Mouse (Mus musculus) embryonic facial prominence, embryonic 14.5 days (tissue): ENCODE results near the gene Prm2. TPM values are rescaled to one million over a fixed set of nuclear protein-coding genes. Genes with fewer than 3 reads are reported as not detected.

Source experiments
- ATAC-seq: fragments of 200-750 bp; cut with Nextera tagmentation; 2 replicates; pipeline ENCODE4 v1.8.0; 2017; ENCODE audit warnings: low read depth, moderate number of reproducible peaks, moderate TSS enrichment
- DNase-seq: peaks from one replicate; pipeline ENCODE4 v3.0.0-alpha.2; 2015; ENCODE audit warnings: low spot score
- H3K27ac ChIP-seq: fragments of 300-500 bp; sonication (generic); replicated peaks from 2 replicates; pipeline ENCODE4 v1.5.1; 2014; ENCODE audit warnings: low read depth, mild to moderate bottlenecking, low read length, moderate library complexity
- H3K27me3 ChIP-seq: fragments of 300-500 bp; sonication (generic); replicated peaks from 2 replicates; pipeline ENCODE4 v1.6.1; 2014; ENCODE audit warnings: low read length; ENCODE audit not compliant: control insufficient read depth, insufficient read depth
- H3K36me3 ChIP-seq: fragments of 300-500 bp; sonication (generic); 2 replicates; pipeline ENCODE4 v1.6.1; 2014; ENCODE audit warnings: low read length, mixed read lengths; ENCODE audit not compliant: control insufficient read depth, insufficient read depth
- H3K4me1 ChIP-seq: fragments of 300-500 bp; sonication (generic); 2 replicates; pipeline ENCODE4 v1.6.1; 2014; ENCODE audit warnings: antibody characterized with exemption, low read length; ENCODE audit not compliant: control insufficient read depth, insufficient read depth
- H3K4me2 ChIP-seq: fragments of 300-500 bp; sonication (generic); 2 replicates; pipeline ENCODE4 v1.6.1; 2014; ENCODE audit warnings: low read depth, mild to moderate bottlenecking, low read length, moderate library complexity, mixed read lengths
- H3K4me3 ChIP-seq: fragments of 300-500 bp; sonication (generic); 2 replicates; pipeline ENCODE4 v1.5.1; 2014; ENCODE audit warnings: low read depth, mild to moderate bottlenecking, low read length
- H3K9ac ChIP-seq: fragments of 300-500 bp; sonication (generic); 2 replicates; pipeline ENCODE4 v1.6.1; 2014; ENCODE audit warnings: low read depth, mild to moderate bottlenecking, low read length, moderate library complexity, mixed read lengths
- H3K9me3 ChIP-seq: fragments of 300-500 bp; sonication (generic); 2 replicates; pipeline ENCODE4 v1.6.1; 2016; ENCODE audit warnings: low read length; ENCODE audit not compliant: control insufficient read depth
- WGBS: fragments of 180-500 bp; shearing (Covaris S2); extraction: QIAGEN DNeasy Blood & Tissue Kit; methylation state at CpG from one replicate; pipeline ENCODE4 v1.1.7; 2014; 5-methylcytosine and 5-hydroxymethylcytosine counted together
- polyA plus RNA-seq: library from polyadenylated mRNA; unstranded; fragments of >200 nt; fragmentation: Nextera tagmentation; extraction: Ambion mirVana; gene quantifications from 2 replicates; pipeline ENCODE4 v1.2.1, GENCODE M21; 2014

Gene Prm2
- polyA plus RNA-seq, 1 experiment from 2014 or later = not detected

- Histone ChIP-seq H3K36me3 (no peaks in the 10 kb centered on the region), H3K9ac (no peak overlapping the region), H3K4me2 (no peak overlapping the region), H3K4me3 (no peak overlapping the region), H3K27ac (no peak overlapping the region), H3K4me1 (peaks cover 11% of the 10 kb centered on the region), H3K9me3 (no peaks in the 10 kb centered on the region), H3K27me3 (no peaks in the 10 kb centered on the region)
- DNase-seq = no peak
- ATAC-seq = no peak
- WGBS = 46% methylated on average over 7 of the region's 7 CpGs
Observed at GRCm38 (mm10) chr16:10776322-10776721, 19.6 kb downstream of the Prm2 start.

- Histone ChIP-seq H3K4me1 (peaks cover 5% of the 10 kb centered on the region), H3K36me3 (no peaks in the 10 kb centered on the region), H3K4me3 (no peak overlapping the region), H3K27me3 (no peaks in the 10 kb centered on the region), H3K27ac (no peak overlapping the region), H3K4me2 (no peak overlapping the region), H3K9me3 (no peaks in the 10 kb centered on the region), H3K9ac (no peak overlapping the region)
- DNase-seq = no peak
- WGBS = 77% methylated on average over 4 of the region's 4 CpGs
- ATAC-seq = no peak
Observed at GRCm38 (mm10) chr16:10774726-10775125, 21.2 kb downstream of the Prm2 start.

- Histone ChIP-seq H3K4me2 (no peak overlapping the region), H3K27ac (no peak overlapping the region), H3K9me3 (no peaks in the 10 kb centered on the region), H3K27me3 (no peaks in the 10 kb centered on the region), H3K36me3 (no peaks in the 10 kb centered on the region), H3K4me1 (peaks cover 5% of the 10 kb centered on the region), H3K9ac (no peak overlapping the region), H3K4me3 (no peak overlapping the region)
- 65% methylated on average over 8 of the region's 8 CpGs for WGBS
- ATAC-seq (no peak), DNase-seq (no peak)
Observed at GRCm38 (mm10) chr16:10773543-10773942, 22.4 kb downstream of the Prm2 start.

- Histone ChIP-seq H3K9ac (no peak overlapping the region), H3K9me3 (no peaks in the 10 kb centered on the region), H3K36me3 (no peaks in the 10 kb centered on the region), H3K27ac (no peak overlapping the region), H3K4me3 (no peak overlapping the region), H3K4me1 (peaks cover 5% of the 10 kb centered on the region), H3K4me2 (no peak overlapping the region), H3K27me3 (no peaks in the 10 kb centered on the region)
- WGBS = 66% methylated on average over 19 of the region's 19 CpGs
- DNase-seq (no peak), ATAC-seq (no peak)
Observed at GRCm38 (mm10) chr16:10771769-10772510, 24.0 kb downstream of the Prm2 start.

GRCm38 (mm10) chr16:10770531-10771325 is 25.2 kb downstream of the Prm2 start:
- 42% methylated on average over 4 of the region's 4 CpGs for WGBS
- DNase-seq = no peak

GRCm38 (mm10) chr16:10769661-10770060 is 26.3 kb downstream of the Prm2 start:
- Histone ChIP-seq H3K36me3 (no peaks in the 10 kb centered on the region), H3K4me2 (no peak overlapping the region), H3K9me3 (no peaks in the 10 kb centered on the region), H3K9ac (no peak overlapping the region), H3K4me1 (peaks cover 5% of the 10 kb centered on the region), H3K4me3 (no peak overlapping the region), H3K27me3 (no peaks in the 10 kb centered on the region), H3K27ac (no peak overlapping the region)
- DNase-seq = no peak
- 30% methylated on average over 2 of the region's 2 CpGs for WGBS
- ATAC-seq = peak; percentile 53; the same call in 1 of the 2 replicates

More at GRCm38 (mm10) chr16:10770531-10771325, 25.2 kb downstream of the Prm2 start:
- Histone ChIP-seq H3K36me3 (no peaks in the 10 kb centered on the region), H3K4me1 (peaks cover 5% of the 10 kb centered on the region), H3K4me2 (no peak overlapping the region), H3K27me3 (no peaks in the 10 kb centered on the region), H3K27ac (peak overlapping the region; percentile 29; the same call in 1 of the 2 replicates), H3K9me3 (no peaks in the 10 kb centered on the region), H3K9ac (no peak overlapping the region), H3K4me3 (no peak overlapping the region)
- peak; percentile 54; the same call in 1 of the 2 replicates for ATAC-seq

- Histone ChIP-seq H3K4me2 (no peak overlapping the region), H3K27ac (no peak overlapping the region), H3K4me3 (no peak overlapping the region), H3K9ac (no peak overlapping the region), H3K36me3 (no peaks in the 10 kb centered on the region), H3K27me3 (no peaks in the 10 kb centered on the region), H3K4me1 (peaks cover 5% of the 10 kb centered on the region), H3K9me3 (no peaks in the 10 kb centered on the region)
- ATAC-seq (no peak), DNase-seq (no peak)
- WGBS = 50% methylated on average over 9 of the region's 9 CpGs
Observed at GRCm38 (mm10) chr16:10768821-10769220, 27.1 kb downstream of the Prm2 start.

GRCm38 (mm10) chr16:10767158-10767557 is 28.8 kb downstream of the Prm2 start:
- no peak for ATAC-seq
- H3K4me2 ChIP-seq = no peak overlapping the region
- H3K36me3 ChIP-seq = no peaks in the 10 kb centered on the region
- no peaks in the 10 kb centered on the region for H3K9me3 ChIP-seq
- peak; percentile 71 for DNase-seq
- H3K9ac ChIP-seq = no peak overlapping the region
- 44% methylated on average over 4 of the region's 4 CpGs for WGBS
- no peak overlapping the region for H3K4me3 ChIP-seq
- no peaks in the 10 kb centered on the region for H3K27me3 ChIP-seq
- no peak overlapping the region for H3K27ac ChIP-seq
- peaks cover 5% of the 10 kb centered on the region for H3K4me1 ChIP-seq
